Mouse (Mus musculus): ENCODE results near the gene Pwwp2b. TPM values are rescaled to one million over a fixed set of nuclear protein-coding genes. Genes with fewer than 3 reads are reported as not detected.

Pwwp2b gene
- polyA plus RNA-seq, 1 experiment from 2014 or later = 10.0 TPM

DNA sequence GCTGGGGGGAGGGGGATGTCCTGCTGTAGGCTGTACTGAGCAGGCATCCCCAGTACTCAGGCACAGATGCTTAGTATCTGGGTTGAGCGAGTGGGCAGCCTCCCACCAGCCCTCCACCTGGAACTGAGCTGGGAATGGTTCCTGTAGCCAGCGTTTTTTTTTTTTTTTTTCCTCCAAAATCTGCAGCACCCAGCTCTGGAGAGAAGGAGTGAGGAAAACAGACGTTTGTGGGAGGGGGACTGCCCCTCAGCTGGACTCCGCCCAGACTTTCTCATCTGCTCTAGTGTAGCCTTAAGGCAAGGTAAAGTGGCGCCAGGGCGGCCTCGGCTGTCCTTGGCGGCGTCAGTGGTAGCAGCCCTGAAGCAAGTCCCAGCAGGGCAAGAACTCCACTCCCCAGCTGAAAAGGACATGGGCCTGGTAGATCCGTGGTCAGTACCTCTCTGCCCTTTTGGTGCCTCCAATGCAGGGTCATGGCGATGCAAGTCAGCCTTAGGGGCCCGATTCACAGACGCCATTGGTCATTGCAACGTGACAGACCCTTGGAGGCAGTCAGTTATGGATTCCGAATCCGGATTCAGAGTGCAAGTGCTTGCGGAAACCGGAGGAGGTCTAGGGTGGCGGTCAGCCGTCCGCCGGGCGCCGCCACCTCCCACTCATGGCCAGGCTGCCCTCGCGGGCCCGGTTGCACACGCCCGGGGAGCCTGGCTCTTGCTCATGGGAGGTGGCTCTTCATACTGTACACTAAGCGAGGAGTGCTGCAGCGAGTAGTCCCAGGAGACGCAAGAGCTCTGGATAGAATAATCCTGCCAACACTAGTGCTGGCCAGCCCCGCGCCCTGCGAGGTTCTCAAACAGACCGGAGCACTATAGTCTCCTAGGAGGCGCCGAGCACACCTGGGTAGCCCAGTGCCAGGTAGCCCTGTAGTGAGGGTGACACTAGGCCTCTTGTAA is 1.1 kb upstream of the Pwwp2b start:
- Histone ChIP-seq H3K4me2 (peak overlapping the region; percentile 94), H3K9ac (replicated peaks) (peak overlapping the region; percentile 84), H3K27me3 (peaks cover 32% of the 10 kb centered on the region), H3K27ac (peak overlapping the region; percentile 76), H3K9me3 (no peaks in the 10 kb centered on the region), H3K4me3 (replicated peaks) (peak overlapping the region; percentile 69), H3K36me3 (no peaks in the 10 kb centered on the region), H3K4me1 (replicated peaks) (peaks cover 48% of the 10 kb centered on the region)
- WGBS = 3% methylated on average over 38 of the region's 38 CpGs
- ATAC-seq (ENCODE audit: insufficient number of reproducible peaks, insufficient read depth, low FRiP score, low TSS enrichment, low read depth) = peak; percentile 38; the same call in 1 of the 2 replicates

DNA sequence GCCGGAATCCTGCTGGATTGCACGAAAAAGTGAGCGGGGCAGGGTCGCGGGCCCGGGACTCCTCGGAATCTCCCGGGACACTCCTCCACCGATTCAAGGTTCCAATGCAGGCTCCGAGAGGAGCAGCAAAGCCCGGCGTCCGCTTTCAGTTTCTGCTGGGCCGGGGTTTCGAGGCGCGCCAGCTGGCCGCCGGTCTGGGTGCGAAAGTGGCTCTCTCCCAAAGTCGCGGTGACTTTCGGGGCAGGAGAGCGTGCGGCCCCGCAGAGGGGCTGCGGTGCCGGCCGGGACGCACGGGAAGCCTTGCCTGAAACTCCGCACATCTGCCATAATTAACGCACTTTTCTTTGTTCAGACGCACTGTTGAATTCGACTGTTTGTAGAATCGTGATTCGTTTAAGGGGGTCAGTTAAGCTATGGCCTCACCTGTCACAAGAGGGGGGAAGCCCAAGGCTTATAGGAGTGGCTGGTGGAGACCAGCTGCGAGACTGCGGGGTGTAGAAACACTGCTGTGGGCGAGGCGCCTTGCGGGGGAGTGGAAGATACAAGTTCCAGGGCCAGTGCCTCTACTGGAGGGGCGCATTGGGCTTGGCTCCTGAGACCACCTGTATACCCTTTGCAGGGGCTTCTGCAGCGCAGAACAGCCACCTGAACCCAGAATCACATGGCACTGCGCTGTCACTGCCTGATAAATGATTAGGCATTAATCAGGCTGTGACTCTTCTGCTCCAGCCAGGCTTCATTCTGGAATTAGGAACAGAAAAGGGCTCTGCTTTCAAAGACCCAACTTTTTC is 528 bp downstream of the Pwwp2b start:
- 2% methylated on average over 45 of the region's 45 CpGs for WGBS
- ATAC-seq (ENCODE audit: insufficient number of reproducible peaks, insufficient read depth, low FRiP score, low TSS enrichment, low read depth) = no peak
- peaks cover 35% of the 10 kb centered on the region for H3K27me3 ChIP-seq

DNA sequence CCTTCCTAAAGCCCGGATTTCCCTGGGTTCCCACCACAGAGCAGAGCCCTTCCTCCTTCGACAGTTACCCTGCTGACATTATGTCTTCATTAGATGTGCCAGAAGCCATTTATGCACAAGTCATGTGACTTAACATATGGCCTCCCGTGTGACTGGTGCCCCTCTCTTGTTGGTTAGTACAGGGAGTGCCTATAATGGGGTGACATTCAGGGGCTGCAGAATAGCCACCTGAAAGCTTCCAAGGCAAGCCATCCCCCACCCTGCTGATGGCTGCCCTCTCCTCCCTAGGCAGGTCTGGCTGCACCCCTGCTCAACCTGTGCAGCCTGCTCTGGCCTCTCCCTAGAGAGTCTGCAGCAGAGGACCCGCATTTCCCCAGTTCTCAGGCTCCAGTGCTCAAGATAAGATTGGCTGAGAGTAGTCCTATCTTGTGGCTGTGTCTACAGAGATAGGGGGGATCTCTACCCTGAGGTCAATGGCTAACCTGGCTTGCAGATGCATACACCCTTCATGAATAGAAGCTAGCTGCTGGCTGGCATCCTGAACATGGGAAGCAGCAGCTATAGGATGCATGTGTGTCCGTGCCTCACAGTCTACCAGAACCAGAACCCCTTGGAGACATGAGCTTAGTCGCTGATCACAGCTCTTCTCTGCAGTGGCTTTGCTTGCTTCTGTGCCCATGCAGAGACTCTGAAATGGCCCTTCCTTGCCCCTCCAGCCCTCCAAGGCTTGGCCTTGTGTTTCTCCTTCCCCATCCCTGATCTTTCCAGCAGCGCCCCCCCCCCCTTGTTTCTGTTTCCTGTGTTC is 1.3 kb downstream of the Pwwp2b start:
- H3K36me3 ChIP-seq = no peaks in the 10 kb centered on the region
- H3K27me3 ChIP-seq = peaks cover 35% of the 10 kb centered on the region
- peak overlapping the region; percentile 69 for H3K4me3 ChIP-seq (replicated peaks)
- no peaks in the 10 kb centered on the region for H3K9me3 ChIP-seq
- 31% methylated on average over 7 of the region's 7 CpGs for WGBS
- no peak for ATAC-seq (ENCODE audit: insufficient number of reproducible peaks, insufficient read depth, low FRiP score, low TSS enrichment, low read depth)
- H3K9ac ChIP-seq (replicated peaks) = no peak overlapping the region; the same call in 1 of the 2 replicates
- peaks cover 50% of the 10 kb centered on the region for H3K4me1 ChIP-seq (replicated peaks)
- no peak overlapping the region for H3K27ac ChIP-seq
- peak overlapping the region; percentile 94 for H3K4me2 ChIP-seq

More for the DNA sequence above, 528 bp downstream of the Pwwp2b start:
- no peak overlapping the region for H3K27ac ChIP-seq
- no peaks in the 10 kb centered on the region for H3K36me3 ChIP-seq
- H3K4me3 ChIP-seq (replicated peaks) = peak overlapping the region; percentile 69
- peaks cover 50% of the 10 kb centered on the region for H3K4me1 ChIP-seq (replicated peaks)
- no peaks in the 10 kb centered on the region for H3K9me3 ChIP-seq
- H3K9ac ChIP-seq (replicated peaks) = peak overlapping the region; percentile 84
- H3K4me2 ChIP-seq = peak overlapping the region; percentile 94

DNA sequence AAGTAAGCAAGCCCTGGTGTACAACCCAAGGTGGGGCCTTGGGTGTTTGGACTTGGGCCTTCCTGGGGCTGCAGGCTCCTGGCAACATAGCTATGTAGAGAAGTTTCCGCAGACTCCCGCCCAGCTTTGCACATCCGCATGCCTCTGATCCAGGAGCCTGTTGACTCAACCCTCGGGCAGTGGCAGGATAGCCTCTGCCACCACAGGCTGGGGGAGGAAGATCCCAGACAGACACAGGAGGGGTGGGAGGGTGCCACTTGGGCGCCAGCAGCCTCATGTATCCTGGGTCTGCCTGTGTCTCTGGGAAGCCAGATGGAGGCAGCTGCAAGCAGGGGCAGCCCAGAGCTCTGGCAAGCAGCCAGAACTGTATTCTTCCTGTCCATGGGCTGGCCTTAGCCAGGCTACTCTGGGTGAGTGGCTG is 3.6 kb downstream of the Pwwp2b start:
- Histone ChIP-seq H3K9me3 (no peaks in the 10 kb centered on the region), H3K4me3 (replicated peaks) (no peak overlapping the region), H3K27ac (no peak overlapping the region), H3K36me3 (peaks cover 18% of the 10 kb centered on the region), H3K9ac (replicated peaks) (no peak overlapping the region), H3K27me3 (peaks cover 28% of the 10 kb centered on the region), H3K4me2 (no peak overlapping the region), H3K4me1 (replicated peaks) (peaks cover 43% of the 10 kb centered on the region)
- no peak for ATAC-seq (ENCODE audit: insufficient number of reproducible peaks, insufficient read depth, low FRiP score, low TSS enrichment, low read depth)
- 75% methylated on average over 5 of the region's 5 CpGs for WGBS

DNA sequence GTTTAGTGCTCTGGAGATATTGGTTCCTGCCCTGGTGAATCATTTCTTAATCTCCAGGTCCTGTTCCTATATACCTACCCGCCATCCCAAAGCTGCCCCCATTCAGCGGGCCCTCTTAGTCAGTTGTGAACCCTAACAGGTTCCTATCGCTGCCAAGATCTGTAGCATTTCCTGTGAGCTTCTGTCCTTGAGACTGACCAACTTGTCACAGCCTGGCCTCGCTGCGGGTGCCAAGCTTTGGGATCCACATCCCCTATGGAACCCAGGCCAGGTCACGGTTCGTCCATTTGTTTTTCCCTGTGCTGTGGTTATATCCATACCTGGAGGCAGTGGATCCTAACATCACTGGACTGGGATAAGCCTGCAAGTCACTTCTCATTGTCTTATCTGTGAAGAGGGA is 4.3 kb downstream of the Pwwp2b start:
- 87% methylated on average over 7 of the region's 7 CpGs for WGBS
- H3K27ac ChIP-seq = no peak overlapping the region

DNA sequence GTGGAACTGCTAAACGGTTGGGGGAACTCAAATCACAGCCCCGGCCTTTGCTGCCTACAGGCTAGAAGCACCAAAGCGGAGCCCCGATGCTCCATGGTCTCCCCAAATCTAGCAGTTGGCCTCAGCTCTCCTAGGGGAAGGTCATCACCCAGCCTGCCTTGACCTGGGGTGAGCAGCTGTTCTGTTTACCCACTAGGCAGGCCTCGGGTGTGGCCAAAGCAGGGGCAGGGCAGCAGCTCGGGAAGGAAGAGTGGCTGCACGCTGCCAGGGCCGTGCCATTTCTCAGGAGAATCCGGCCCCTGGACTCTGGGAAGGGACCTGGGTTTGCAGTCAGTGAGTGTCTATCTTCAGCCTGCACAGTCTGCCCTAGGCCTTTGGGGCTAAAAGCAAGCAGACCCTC is 4.7 kb downstream of the Pwwp2b start:
- Histone ChIP-seq H3K36me3 (peaks cover 18% of the 10 kb centered on the region), H3K9ac (replicated peaks) (no peak overlapping the region), H3K4me1 (replicated peaks) (peaks cover 33% of the 10 kb centered on the region), H3K4me3 (replicated peaks) (no peak overlapping the region), H3K9me3 (no peaks in the 10 kb centered on the region), H3K27me3 (peaks cover 23% of the 10 kb centered on the region), H3K4me2 (no peak overlapping the region), H3K27ac (peak overlapping the region; percentile 7; the same call in 1 of the 2 replicates)
- no peak for ATAC-seq (ENCODE audit: insufficient number of reproducible peaks, insufficient read depth, low FRiP score, low TSS enrichment, low read depth)
- 69% methylated on average over 9 of the region's 9 CpGs for WGBS

More for the DNA sequence above, 4.3 kb downstream of the Pwwp2b start:
- Histone ChIP-seq H3K4me1 (replicated peaks) (peaks cover 37% of the 10 kb centered on the region), H3K27me3 (peaks cover 23% of the 10 kb centered on the region), H3K36me3 (peaks cover 18% of the 10 kb centered on the region), H3K4me3 (replicated peaks) (no peak overlapping the region), H3K9me3 (no peaks in the 10 kb centered on the region), H3K9ac (replicated peaks) (no peak overlapping the region), H3K4me2 (no peak overlapping the region)
- no peak for ATAC-seq (ENCODE audit: insufficient number of reproducible peaks, insufficient read depth, low FRiP score, low TSS enrichment, low read depth)

DNA sequence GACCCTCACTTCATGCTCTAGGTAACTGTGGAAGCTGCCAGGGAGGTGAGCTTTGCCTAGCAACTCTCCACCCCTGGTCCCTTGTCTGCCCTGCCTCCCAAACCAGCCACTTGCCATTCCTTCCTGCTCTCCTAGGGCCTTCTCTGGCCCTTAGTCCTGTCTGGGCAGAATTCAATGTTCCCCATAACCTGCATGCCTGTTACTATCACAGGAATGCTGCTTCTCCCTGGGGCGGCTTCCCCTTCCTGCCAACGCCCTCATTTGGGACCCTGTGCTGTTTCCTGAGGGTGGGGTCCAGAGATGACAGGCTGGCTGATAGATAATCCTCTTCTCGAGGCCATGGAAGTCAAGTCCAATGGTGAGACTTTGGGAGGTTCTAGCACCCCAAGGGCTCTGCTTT is 5.2 kb downstream of the Pwwp2b start:
- Histone ChIP-seq H3K9me3 (no peaks in the 10 kb centered on the region), H3K4me3 (replicated peaks) (no peak overlapping the region), H3K36me3 (peaks cover 18% of the 10 kb centered on the region), H3K4me2 (no peak overlapping the region), H3K4me1 (replicated peaks) (peaks cover 33% of the 10 kb centered on the region), H3K27me3 (peaks cover 23% of the 10 kb centered on the region), H3K27ac (peak overlapping the region; percentile 7), H3K9ac (replicated peaks) (no peak overlapping the region)
- ATAC-seq (ENCODE audit: insufficient number of reproducible peaks, insufficient read depth, low FRiP score, low TSS enrichment, low read depth) = no peak
- WGBS = 70% methylated on average over 3 of the region's 3 CpGs

DNA sequence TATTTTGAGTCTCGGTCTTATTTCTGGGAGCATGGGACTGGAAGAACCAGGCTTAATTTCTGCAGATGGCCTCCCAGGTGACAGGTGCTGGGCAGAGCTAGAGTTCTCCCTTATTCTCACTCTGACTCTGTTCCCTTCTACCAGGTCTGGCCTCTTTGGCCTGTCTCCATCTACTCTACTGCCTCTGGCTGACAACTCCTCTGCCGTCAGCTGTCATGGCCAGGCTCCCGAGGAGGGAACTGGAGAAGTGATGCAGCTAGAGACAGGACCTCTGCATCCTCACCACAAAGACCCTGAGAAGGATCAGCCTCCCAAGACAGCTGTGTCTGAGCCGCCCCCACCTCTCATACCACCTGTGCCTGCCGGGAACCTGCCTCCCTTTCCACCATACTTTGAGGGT is 6.3 kb downstream of the Pwwp2b start:
- WGBS = 86% methylated on average over 5 of the region's 5 CpGs
- peaks cover 23% of the 10 kb centered on the region for H3K4me1 ChIP-seq (replicated peaks)

DNA sequence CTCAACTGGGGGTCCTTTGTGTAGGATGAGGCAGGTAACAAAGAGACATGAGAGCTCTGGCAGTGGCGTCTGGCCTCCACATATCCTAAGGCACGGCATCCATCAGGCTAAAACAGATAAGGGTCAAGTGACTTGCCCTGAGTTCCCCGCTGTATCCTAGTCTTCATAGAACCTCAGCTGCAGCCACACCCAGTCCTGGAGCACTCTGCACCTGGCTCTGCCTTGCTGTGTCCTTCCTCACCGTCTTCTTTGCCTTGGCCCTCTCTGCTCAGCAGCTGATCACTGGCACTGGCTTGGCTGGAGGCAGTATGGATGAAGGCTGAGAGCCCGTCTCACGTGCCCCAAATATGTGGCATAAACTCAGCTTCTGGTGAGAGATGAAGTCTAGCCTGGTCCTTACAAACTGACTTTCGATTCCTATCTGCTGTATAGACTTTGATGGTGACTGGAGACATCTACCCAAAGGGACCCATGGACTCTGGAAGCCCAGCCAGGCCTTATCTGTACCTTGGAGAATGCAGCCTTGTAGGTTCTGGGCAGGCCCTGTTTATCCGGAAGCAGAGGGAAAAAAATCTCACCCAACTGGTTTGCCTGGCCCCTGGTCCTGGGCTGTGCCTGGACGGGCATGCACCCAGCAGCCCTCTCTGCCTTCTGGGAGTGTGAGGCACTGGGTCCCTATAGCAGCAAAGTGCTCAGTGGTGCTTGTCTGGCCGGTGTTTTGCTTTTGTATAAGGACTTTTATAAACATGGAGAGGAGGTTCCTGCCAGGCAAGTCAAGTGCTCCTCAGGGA is 9.7 kb downstream of the Pwwp2b start:
- Histone ChIP-seq H3K4me3 (replicated peaks) (no peak overlapping the region), H3K27me3 (no peaks in the 10 kb centered on the region; the same call in 1 of the 2 replicates), H3K27ac (peak overlapping the region; percentile 17; the same call in 1 of the 2 replicates), H3K9me3 (0 out of 2 replicates have a peak, but pooled peaks cover 4% of the 10 kb centered on the region), H3K4me1 (replicated peaks) (0 out of 2 replicates have a peak, but pooled peaks cover 4% of the 10 kb centered on the region), H3K4me2 (no peak overlapping the region), H3K9ac (replicated peaks) (no peak overlapping the region), H3K36me3 (peaks cover 29% of the 10 kb centered on the region)
- WGBS = 76% methylated on average over 10 of the region's 10 CpGs
- no peak for ATAC-seq (ENCODE audit: insufficient number of reproducible peaks, insufficient read depth, low FRiP score, low TSS enrichment, low read depth)

More for the DNA sequence above, 6.3 kb downstream of the Pwwp2b start:
- Histone ChIP-seq H3K27ac (no peak overlapping the region), H3K36me3 (peaks cover 18% of the 10 kb centered on the region), H3K9me3 (no peaks in the 10 kb centered on the region), H3K4me3 (replicated peaks) (no peak overlapping the region), H3K4me2 (no peak overlapping the region), H3K27me3 (peaks cover 12% of the 10 kb centered on the region), H3K9ac (replicated peaks) (no peak overlapping the region)
- no peak for ATAC-seq (ENCODE audit: insufficient number of reproducible peaks, insufficient read depth, low FRiP score, low TSS enrichment, low read depth)

DNA sequence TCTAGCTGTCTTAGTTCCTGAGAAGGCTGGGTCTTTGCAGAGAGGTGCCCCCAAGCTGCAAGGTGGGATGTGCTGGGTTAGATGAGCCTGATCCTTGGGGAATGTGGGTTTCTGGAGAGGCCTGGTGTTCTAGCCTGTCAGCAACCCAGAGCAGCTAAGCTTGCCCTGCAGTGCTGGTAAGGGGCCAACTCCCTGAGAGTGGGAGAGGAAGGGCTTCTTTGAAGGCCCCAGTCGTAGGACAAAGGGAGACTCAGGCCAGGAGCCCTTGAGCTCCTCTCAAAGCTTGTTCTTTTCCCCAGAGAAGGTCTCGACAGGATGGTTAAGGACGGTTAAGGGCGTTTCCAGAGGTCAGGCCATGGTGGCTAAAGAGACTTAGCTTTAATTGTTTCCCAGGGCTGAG is 16.1 kb downstream of the Pwwp2b start:
- Histone ChIP-seq H3K27me3 (no peaks in the 10 kb centered on the region), H3K9ac (replicated peaks) (no peak overlapping the region), H3K9me3 (0 out of 2 replicates have a peak, but pooled peaks cover 4% of the 10 kb centered on the region), H3K27ac (no peak overlapping the region), H3K4me2 (no peak overlapping the region), H3K4me3 (replicated peaks) (no peak overlapping the region), H3K36me3 (peaks cover 19% of the 10 kb centered on the region; the same call in 1 of the 2 replicates), H3K4me1 (replicated peaks) (peaks cover 6% of the 10 kb centered on the region; the same call in 1 of the 2 replicates)
- WGBS = 72% methylated on average over 4 of the region's 4 CpGs
- no peak for ATAC-seq (ENCODE audit: insufficient number of reproducible peaks, insufficient read depth, low FRiP score, low TSS enrichment, low read depth)

Data from limb, embryonic 12.5 days (tissue).